23 mouse cellular contexts compared by ENCODE assay signal in the genomic region with DNA sequence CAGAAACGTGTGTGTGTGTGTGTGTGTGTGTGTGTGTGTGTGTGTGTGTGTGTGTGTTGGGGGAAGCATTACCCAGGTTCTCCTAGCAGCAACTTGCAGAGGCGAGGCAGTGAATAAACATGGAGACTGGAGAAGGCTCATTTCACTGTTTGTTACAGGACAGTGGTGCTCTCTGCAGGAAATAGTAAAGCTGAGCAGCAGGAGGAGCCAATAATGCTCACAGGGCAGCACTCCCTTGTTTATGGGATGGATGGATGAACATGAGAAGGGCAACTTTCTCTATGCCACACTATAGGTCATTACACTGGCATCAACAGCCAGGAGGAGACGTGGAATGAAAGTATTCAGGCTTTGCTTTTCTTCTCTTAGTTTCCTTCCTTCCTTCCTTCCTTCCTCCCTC.
DNase-seq lines count a peak whose midpoint lies in the region; ATAC-seq and TF ChIP-seq lines count a peak whose summit lies in the region.
"Had no signal": no experiment of that assay in that cellular context is flagged by ENCODE, and none has a peak within 500 bp of the region (broad histone marks: within the 10 kb centered on the region; RNA-seq: fewer than 3 reads in every experiment).

No protein-coding gene starts in this region.

- WGBS in forebrain, postnatal 0 days: 66% methylated on average over 3 of the region's 3 CpGs
- WGBS in forebrain, embryonic 15.5 days: 65% methylated on average over 3 of the region's 3 CpGs
- WGBS in kidney, embryonic 14.5 days: 49% methylated on average over 3 of the region's 3 CpGs
- WGBS in lung, embryonic 14.5 days: 52% methylated on average over 3 of the region's 3 CpGs
- WGBS in lung, adult 2 months: 46% methylated on average over 3 of the region's 3 CpGs

- H3K4me2 ChIP-seq in forebrain, postnatal 0 days (ENCODE audit: low read depth): no peak overlapping the region
- H3K4me2 ChIP-seq in forebrain, embryonic 15.5 days (replicated peaks): no peak overlapping the region
- H3K4me2 ChIP-seq in kidney, embryonic 14.5 days (replicated peaks; ENCODE audit: low read depth, low read length): no peak overlapping the region
- H3K4me2 ChIP-seq in lung, embryonic 14.5 days: no peak overlapping the region
- H3K4me2 ChIP-seq: embryonic facial prominence, embryonic 12.5 days; heart, embryonic 11.5 days; heart, embryonic 15.5 days; hindbrain, embryonic 13.5 days had no signal

- no peak overlapping the region for H3K9ac ChIP-seq in forebrain, postnatal 0 days
- H3K9ac ChIP-seq in forebrain, embryonic 15.5 days (replicated peaks): no peak overlapping the region
- no peak overlapping the region for H3K9ac ChIP-seq in kidney, embryonic 14.5 days (ENCODE audit: low read depth, low read length)
- H3K9ac ChIP-seq in lung, embryonic 14.5 days: no peak overlapping the region
- H3K9ac ChIP-seq: embryonic facial prominence, embryonic 12.5 days; heart, embryonic 15.5 days; hindbrain, embryonic 13.5 days had no signal

- no peak for DNase-seq in forebrain, postnatal 0 days
- DNase-seq in kidney, postnatal 10 days: no peak
- no peak for DNase-seq in lung, embryonic 14.5 days
- DNase-seq in lung, adult 2 months: no peak
- no peak for DNase-seq in gastrocnemius, postnatal 4 days (ENCODE audit: low spot score in 2 of 2)
- DNase-seq: adrenal gland, postnatal 14 days; B cell, adult 2 months; cerebellum, adult 11-12 months; cerebellum, adult 9-10 months; cerebellum, postnatal 25 days; gastrocnemius, adult 2 months; gastrocnemius, postnatal 25 days; heart, adult 18-20 months; heart, postnatal 14 days had no signal

- no peaks in the 10 kb centered on the region for H3K4me1 ChIP-seq in forebrain, postnatal 0 days (ENCODE audit: insufficient read depth)
- H3K4me1 ChIP-seq in forebrain, embryonic 15.5 days: no peaks in the 10 kb centered on the region
- H3K4me1 ChIP-seq in kidney, embryonic 14.5 days (ENCODE audit: control insufficient read depth, insufficient read depth, low read length): no peaks in the 10 kb centered on the region
- no peaks in the 10 kb centered on the region for H3K4me1 ChIP-seq in lung, embryonic 14.5 days (ENCODE audit: insufficient read depth)
- H3K4me1 ChIP-seq in lung, adult 2 months (ENCODE audit: control insufficient read depth, insufficient read depth, low read length): no peaks in the 10 kb centered on the region
- H3K4me1 ChIP-seq: embryonic facial prominence, embryonic 12.5 days had no signal

- H3K27me3 ChIP-seq in forebrain, postnatal 0 days (ENCODE audit: insufficient read depth, low read length): no peaks in the 10 kb centered on the region
- H3K27me3 ChIP-seq in forebrain, embryonic 15.5 days: no peaks in the 10 kb centered on the region
- H3K27me3 ChIP-seq in kidney, embryonic 14.5 days (ENCODE audit: control insufficient read depth, insufficient read depth, low read length): no peaks in the 10 kb centered on the region
- H3K27me3 ChIP-seq in lung, embryonic 14.5 days (ENCODE audit: insufficient read depth, low read length): no peaks in the 10 kb centered on the region
- H3K27me3 ChIP-seq: embryonic facial prominence, embryonic 12.5 days; heart, embryonic 15.5 days; hindbrain, embryonic 13.5 days had no signal

- TF ChIP-seq POLR2A in lung, adult 2 months (IDR thresholded peaks at IDR 0.05; ENCODE audit: borderline replicate concordance, extremely low read depth, low read depth, low read length): no peak

- no peaks in the 10 kb centered on the region for H3K9me3 ChIP-seq in forebrain, postnatal 0 days (ENCODE audit: low read length)
- H3K9me3 ChIP-seq in forebrain, embryonic 15.5 days: no peaks in the 10 kb centered on the region
- no peaks in the 10 kb centered on the region for H3K9me3 ChIP-seq in kidney, embryonic 14.5 days (ENCODE audit: control insufficient read depth, low read length)
- no peaks in the 10 kb centered on the region for H3K9me3 ChIP-seq in lung, embryonic 14.5 days (ENCODE audit: low read depth, low read length)
- H3K9me3 ChIP-seq: embryonic facial prominence, embryonic 12.5 days; heart, embryonic 15.5 days; hindbrain, embryonic 13.5 days had no signal

- no peak overlapping the region for H3K27ac ChIP-seq in forebrain, postnatal 0 days (ENCODE audit: low read depth, low read length)
- H3K27ac ChIP-seq in forebrain, embryonic 15.5 days (replicated peaks): no peak overlapping the region
- H3K27ac ChIP-seq in kidney, embryonic 14.5 days (ENCODE audit: low read depth, low read length): no peak overlapping the region
- no peak overlapping the region for H3K27ac ChIP-seq in lung, embryonic 14.5 days (ENCODE audit: low read depth)
- H3K27ac ChIP-seq: embryonic facial prominence, embryonic 12.5 days; gastrocnemius, adult 2 months; heart, embryonic 15.5 days; hindbrain, embryonic 13.5 days; hindbrain, postnatal 0 days had no signal

- no peaks in the 10 kb centered on the region for H3K36me3 ChIP-seq in forebrain, postnatal 0 days (ENCODE audit: insufficient read depth)
- H3K36me3 ChIP-seq in forebrain, embryonic 15.5 days: no peaks in the 10 kb centered on the region
- no peaks in the 10 kb centered on the region for H3K36me3 ChIP-seq in kidney, embryonic 14.5 days (ENCODE audit: control insufficient read depth, insufficient read depth, low read length)
- H3K36me3 ChIP-seq in lung, embryonic 14.5 days (ENCODE audit: insufficient read depth): no peaks in the 10 kb centered on the region
- H3K36me3 ChIP-seq: embryonic facial prominence, embryonic 12.5 days; heart, embryonic 15.5 days; hindbrain, embryonic 13.5 days had no signal

- 0 out of 2 replicates have a peak, but pooled peaks have one; percentile 7 for TF ChIP-seq CTCF in forebrain, postnatal 0 days (IDR thresholded peaks at IDR 0.05; ENCODE audit: low read depth)
- TF ChIP-seq CTCF in lung, embryonic 14.5 days (IDR thresholded peaks at IDR 0.05; ENCODE audit: low read depth): 0 out of 2 replicates have a peak, but pooled peaks have one; percentile 20
- no peak for TF ChIP-seq CTCF in lung, adult 2 months (IDR thresholded peaks at IDR 0.05; ENCODE audit: insufficient read depth, low read length)

- no peak for ATAC-seq in forebrain, postnatal 0 days
- ATAC-seq in forebrain, embryonic 15.5 days (replicated peaks): no peak
- 0 out of 2 replicates have a peak, but pooled peaks have one; percentile 49 for ATAC-seq in kidney, embryonic 14.5 days (ENCODE audit: low FRiP score, low TSS enrichment)
- no peak for ATAC-seq in lung, embryonic 14.5 days (ENCODE audit: insufficient read depth)
- ATAC-seq: CD4-positive, CD25-positive, alpha-beta regulatory T cell, adult 4 months; forebrain, embryonic 16.5 days; hindbrain, postnatal 0 days had no signal

- no peak overlapping the region for H3K4me3 ChIP-seq in forebrain, postnatal 0 days (ENCODE audit: low read depth, low read length)
- no peak overlapping the region for H3K4me3 ChIP-seq in forebrain, embryonic 15.5 days
- no peak overlapping the region for H3K4me3 ChIP-seq in kidney, embryonic 14.5 days (ENCODE audit: low read length)
- H3K4me3 ChIP-seq in lung, embryonic 14.5 days (ENCODE audit: low read depth, low read length): no peak overlapping the region
- no peak overlapping the region for H3K4me3 ChIP-seq in lung, adult 2 months (replicated peaks; ENCODE audit: extremely low read depth, low read depth, low read length)
- H3K4me3 ChIP-seq: embryonic facial prominence, embryonic 12.5 days; gastrocnemius, adult 2 months; heart, embryonic 15.5 days; hindbrain, embryonic 13.5 days had no signal
